ENCODE assay signal across 11 mouse cellular contexts in genomic region chr11:62466546-62466945, GRCm38 (mm10). TPM values are rescaled to one million over a fixed set of nuclear protein-coding genes. Genes with fewer than 3 reads are reported as not detected.
DNase-seq lines count a peak whose midpoint lies in the region; ATAC-seq and TF ChIP-seq lines count a peak whose summit lies in the region.
"Had no signal": no experiment of that assay in that cellular context is flagged by ENCODE, and none has a peak within 500 bp of the region (broad histone marks: within the 10 kb centered on the region; RNA-seq: fewer than 3 reads in every experiment).

No protein-coding gene starts in this region.

- peak; percentile 28 to 29 for DNase-seq in CD8-positive naive resting alpha-beta T cell, adult 2 months (ENCODE audit: low read depth in 2 of 2, low spot score in 2 of 2)
- peak; percentile 72 for DNase-seq in naive thymus-derived CD4-positive, alpha-beta T cell, adult 2 months (ENCODE audit: low read depth)
- DNase-seq in cerebellum, adult 2 months, result no peak
- DNase-seq in ovary, adult 18-20 months (ENCODE audit: low spot score), result no peak
- no peak for DNase-seq in forebrain, embryonic 11.5 days (ENCODE audit: low spot score)
- DNase-seq: cerebellum, adult 8-10 months; kidney, postnatal 36 days had no signal

- ATAC-seq in intestine, postnatal 0 days, result peak; percentile 60
- no peak for ATAC-seq in intestine, embryonic 16.5 days
- ATAC-seq in inflammation-experienced regulatory T-cells, adult 6 months, result peak; percentile 91
- no peak for ATAC-seq in forebrain, embryonic 11.5 days (replicated peaks; ENCODE audit: low FRiP score)

- TF ChIP-seq CTCF in intestine, postnatal 0 days (IDR thresholded peaks at IDR 0.05; ENCODE audit: low read depth), result no peak
- no peak for TF ChIP-seq CTCF in cerebellum, adult 2 months (IDR thresholded peaks at IDR 0.05; ENCODE audit: borderline replicate concordance, insufficient read depth, low read depth, low read length)

- no peak overlapping the region for H3K4me3 ChIP-seq in intestine, postnatal 0 days (ENCODE audit: low read depth, low read length)
- no peak overlapping the region for H3K4me3 ChIP-seq in intestine, embryonic 16.5 days (ENCODE audit: low read length)
- no peak overlapping the region for H3K4me3 ChIP-seq in cerebellum, adult 2 months (replicated peaks; ENCODE audit: insufficient read depth, low read depth, low read length)
- no peak overlapping the region for H3K4me3 ChIP-seq in forebrain, embryonic 11.5 days (ENCODE audit: low read depth, low read length)
- H3K4me3 ChIP-seq: neural tube, embryonic 15.5 days had no signal

- no peaks in the 10 kb centered on the region for H3K36me3 ChIP-seq in intestine, postnatal 0 days (ENCODE audit: control insufficient read depth, insufficient read depth)
- no peaks in the 10 kb centered on the region for H3K36me3 ChIP-seq in intestine, embryonic 16.5 days (ENCODE audit: control insufficient read depth, insufficient read depth, low read length)
- H3K36me3 ChIP-seq in forebrain, embryonic 11.5 days (ENCODE audit: control insufficient read depth, insufficient read depth, low read length), result no peaks in the 10 kb centered on the region
- H3K36me3 ChIP-seq: neural tube, embryonic 15.5 days had no signal

- no peak for TF ChIP-seq POLR2A in cerebellum, adult 2 months (IDR thresholded peaks at IDR 0.05; ENCODE audit: borderline replicate concordance, insufficient read depth, low read length)

- no peak overlapping the region for H3K4me2 ChIP-seq in intestine, postnatal 0 days (replicated peaks; ENCODE audit: low read depth)
- H3K4me2 ChIP-seq in intestine, embryonic 16.5 days (ENCODE audit: low read depth, low read length), result no peak overlapping the region
- no peak overlapping the region for H3K4me2 ChIP-seq in forebrain, embryonic 11.5 days (ENCODE audit: low read depth, low read length, severe bottlenecking)
- H3K4me2 ChIP-seq: neural tube, embryonic 15.5 days had no signal

- H3K9ac ChIP-seq in intestine, postnatal 0 days (ENCODE audit: low read depth, low read length), result no peak overlapping the region
- no peak overlapping the region for H3K9ac ChIP-seq in intestine, embryonic 16.5 days (ENCODE audit: low read depth, low read length)
- H3K9ac ChIP-seq in forebrain, embryonic 11.5 days (ENCODE audit: low read length), result no peak overlapping the region
- H3K9ac ChIP-seq: neural tube, embryonic 15.5 days had no signal

- 76% methylated on average over 3 of the region's 3 CpGs for WGBS in intestine, postnatal 0 days
- WGBS in intestine, embryonic 16.5 days, result 84% methylated on average over 3 of the region's 3 CpGs
- 92% methylated on average over 3 of the region's 3 CpGs for WGBS in cerebellum, adult 2 months
- 91% methylated on average over 3 of the region's 3 CpGs for WGBS in forebrain, embryonic 11.5 days

- no peak overlapping the region for H3K27ac ChIP-seq in intestine, postnatal 0 days (ENCODE audit: low read depth, low read length)
- no peak overlapping the region for H3K27ac ChIP-seq in intestine, embryonic 16.5 days (ENCODE audit: low read length)
- no peak overlapping the region for H3K27ac ChIP-seq in cerebellum, adult 2 months (ENCODE audit: insufficient read depth, low read length)
- no peak overlapping the region for H3K27ac ChIP-seq in forebrain, embryonic 11.5 days (ENCODE audit: low read depth, low read length)
- H3K27ac ChIP-seq: neural tube, embryonic 15.5 days had no signal

- no peaks in the 10 kb centered on the region for H3K4me1 ChIP-seq in intestine, postnatal 0 days (replicated peaks; ENCODE audit: control insufficient read depth, insufficient read depth, low read length)
- H3K4me1 ChIP-seq in intestine, embryonic 16.5 days (ENCODE audit: control insufficient read depth, insufficient read depth, low read length), result no peaks in the 10 kb centered on the region
- no peaks in the 10 kb centered on the region; the same call in 1 of the 2 replicates for H3K4me1 ChIP-seq in cerebellum, adult 2 months (ENCODE audit: control insufficient read depth, insufficient read depth, low read length)
- H3K4me1 ChIP-seq in forebrain, embryonic 11.5 days (replicated peaks; ENCODE audit: control insufficient read depth, insufficient read depth, low read length), result no peaks in the 10 kb centered on the region
- H3K4me1 ChIP-seq: neural tube, embryonic 15.5 days had no signal

- H3K27me3 ChIP-seq in intestine, postnatal 0 days (replicated peaks; ENCODE audit: control insufficient read depth, insufficient read depth, low read length), result no peaks in the 10 kb centered on the region
- H3K27me3 ChIP-seq in intestine, embryonic 16.5 days (replicated peaks; ENCODE audit: control insufficient read depth, insufficient read depth, low read length), result no peaks in the 10 kb centered on the region
- H3K27me3 ChIP-seq in cerebellum, adult 2 months (ENCODE audit: control insufficient read depth, insufficient read depth, low read length), result no peaks in the 10 kb centered on the region
- no peaks in the 10 kb centered on the region for H3K27me3 ChIP-seq in forebrain, embryonic 11.5 days (ENCODE audit: control insufficient read depth, insufficient read depth, low read length)
- H3K27me3 ChIP-seq: neural tube, embryonic 15.5 days had no signal

- no peaks in the 10 kb centered on the region for H3K9me3 ChIP-seq in intestine, postnatal 0 days (ENCODE audit: control insufficient read depth)
- no peaks in the 10 kb centered on the region for H3K9me3 ChIP-seq in intestine, embryonic 16.5 days (ENCODE audit: control insufficient read depth, low read length)
- no peaks in the 10 kb centered on the region for H3K9me3 ChIP-seq in forebrain, embryonic 11.5 days (ENCODE audit: control insufficient read depth, low read length)
- H3K9me3 ChIP-seq: neural tube, embryonic 15.5 days had no signal

RNA-seq across cellular contexts. Expression of gene Ncor1, which starts 8.2 kb away (rescaled TPM):
- polyA plus RNA-seq in intestine, postnatal 0 days (2015; fragmentation: Nextera tagmentation; extraction: Ambion mirVana), result 114 and 140 TPM in 2 replicates
- 40.2 and 42.0 TPM in 2 replicates for polyA plus RNA-seq in intestine, embryonic 16.5 days (2015; fragmentation: Nextera tagmentation; extraction: Ambion mirVana)
- 100 to 1,000 TPM; 165 to 215 (median 193) TPM for polyA plus RNA-seq in inflammation-experienced regulatory T-cells, adult 6 months (2017; shearing (Covaris generic))
- polyA plus RNA-seq in cerebellum, adult 2 months (2012; rRNA removed), result 132 and 153 TPM in 2 replicates
- polyA plus RNA-seq in forebrain, embryonic 11.5 days (2014; fragmentation: Nextera tagmentation; extraction: Ambion mirVana), result 206 and 224 TPM in 2 replicates

RNA-seq across cellular contexts. Expression of gene Pigl, which starts 8.3 kb away (rescaled TPM):
- polyA plus RNA-seq in intestine, postnatal 0 days (2015; fragmentation: Nextera tagmentation; extraction: Ambion mirVana), result 8.3 and 8.9 TPM in 2 replicates
- 11.8 and 12.7 TPM in 2 replicates for polyA plus RNA-seq in intestine, embryonic 16.5 days (2015; fragmentation: Nextera tagmentation; extraction: Ambion mirVana)
- 10 to 100 TPM in 2 of 3 experiments, 1 to 10 TPM in 1; 5.6 to 12.4 (median 11.5) TPM for polyA plus RNA-seq in inflammation-experienced regulatory T-cells, adult 6 months (2017; shearing (Covaris generic))
- polyA plus RNA-seq in cerebellum, adult 2 months (2012; rRNA removed), result 7.7 and 9.5 TPM in 2 replicates
- 13.8 and 16.5 TPM in 2 replicates for polyA plus RNA-seq in forebrain, embryonic 11.5 days (2014; fragmentation: Nextera tagmentation; extraction: Ambion mirVana)

Comparison
In these comparisons a context has a peak if more than half of its experiments do, and no peak if none do; other contexts are left out.
1. ATAC-seq: peak in intestine, postnatal 0 days (single experiment) and inflammation-experienced regulatory T-cells, adult 6 months (single experiment); none in intestine, embryonic 16.5 days (single experiment) and forebrain, embryonic 11.5 days (single experiment).
2. DNase-seq: peak in CD8-positive naive resting alpha-beta T cell, adult 2 months (2 of 2) and naive thymus-derived CD4-positive, alpha-beta T cell, adult 2 months (single experiment); none in cerebellum, adult 2 months (0 of 2), ovary, adult 18-20 months (single experiment) and forebrain, embryonic 11.5 days (single experiment).